Mouse (Mus musculus): ENCODE measurements at regions not wholly inside any gene's neighbourhood (a gene's known extent, or its start where the extent isn't known, plus 50 kb on each side); places are given as distances from the start of the nearest gene placed in this dataset.
"Not testable (repeated sequence)": the region's sequence is repeated elsewhere in the genome, so short reads cannot be mapped to it uniquely, and the experiment has no call there.

GRCm38 (mm10) chr16:93335322-93336111, 268.3 kb downstream of the Setd4 start:
- DNase-seq, result no peak

GRCm38 (mm10) chr16:93333654-93334053, 270.2 kb downstream of the Setd4 start:
- DNase-seq, result peak; percentile 90

DNA sequence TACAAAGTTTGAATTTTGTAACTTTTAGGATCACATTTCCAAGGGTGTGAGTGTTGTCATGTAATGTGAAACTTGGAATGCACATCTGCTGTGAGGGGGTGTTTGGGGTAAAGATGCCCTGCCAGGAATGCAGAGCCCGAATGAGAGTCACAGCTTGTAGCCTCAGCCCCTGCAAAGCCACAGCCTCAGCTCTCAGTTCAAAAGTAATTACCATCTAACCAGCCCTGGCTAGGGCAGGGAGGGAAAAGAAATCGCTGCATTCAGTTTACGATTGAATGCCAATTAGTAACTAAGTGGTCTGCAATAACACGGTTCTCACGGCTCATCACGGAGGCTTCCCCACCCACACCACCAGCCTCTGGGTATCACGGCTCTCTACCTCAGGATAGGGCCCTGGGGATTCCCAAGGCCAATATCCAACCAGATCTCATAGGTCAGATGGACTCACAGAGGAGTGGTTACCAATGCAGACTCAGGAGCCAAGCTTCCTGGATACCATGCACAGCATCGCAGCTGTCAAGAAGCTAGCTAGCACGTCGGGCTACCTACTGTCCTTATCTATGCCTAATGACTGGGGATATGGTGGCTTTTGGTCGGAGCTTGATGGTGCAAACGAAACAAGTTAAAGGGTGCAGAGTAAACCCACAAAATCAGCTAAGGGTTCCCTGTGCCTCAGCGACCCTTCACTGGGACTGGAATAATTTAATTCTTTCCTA, 275.0 kb downstream of the Setd4 start:
- DNase-seq, result peak; percentile 60

GRCm38 (mm10) chr16:93324911-93325310, 279.0 kb downstream of the Setd4 start:
- DNase-seq, result no peak

DNA sequence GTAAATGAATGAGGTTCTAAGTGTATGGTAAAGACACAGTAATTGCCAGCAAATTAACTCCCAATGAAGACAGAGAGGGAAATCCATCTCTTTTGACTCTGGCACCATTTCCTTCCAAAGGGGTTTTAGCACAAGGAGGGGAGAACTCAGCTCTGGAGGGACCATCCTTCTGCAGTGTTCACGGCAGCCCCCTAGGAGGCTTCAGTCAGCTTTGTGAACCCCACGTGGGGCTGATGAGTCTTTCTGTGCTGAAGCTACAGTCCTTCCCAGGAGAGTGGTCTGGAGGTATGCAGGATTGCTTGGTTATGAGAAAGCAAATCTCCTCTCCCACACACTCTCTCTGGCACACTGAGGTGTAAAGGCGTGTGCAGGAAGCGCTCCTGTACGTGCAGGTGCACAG, 280.7 kb downstream of the Setd4 start:
- no peak for DNase-seq

DNA sequence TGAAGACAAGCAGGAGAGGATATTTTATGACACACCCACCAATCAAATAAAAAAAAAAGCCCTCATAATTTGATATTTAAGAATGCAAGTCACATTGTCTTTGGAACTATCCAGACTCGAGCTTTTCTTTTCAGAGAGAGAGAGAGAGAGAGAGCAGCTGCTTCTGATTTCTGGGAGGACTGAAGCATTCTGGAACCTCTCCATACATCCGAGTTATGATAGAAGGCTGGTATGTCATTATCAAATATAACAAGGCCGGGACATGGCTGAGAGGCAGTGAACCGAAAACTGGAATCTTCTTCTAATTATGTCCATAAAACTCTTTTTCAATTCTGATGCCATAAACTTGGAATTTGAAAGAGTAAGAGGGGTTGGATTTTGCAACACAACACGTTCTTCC, 284.3 kb downstream of the Setd4 start:
- DNase-seq, result peak; percentile 12

- no peak for DNase-seq
Observed at GRCm38 (mm10) chr16:93311644-93312043, 292.2 kb downstream of the Setd4 start.

GRCm38 (mm10) chr16:93308666-93309360, 295.1 kb downstream of the Setd4 start:
- no peak for DNase-seq

DNA sequence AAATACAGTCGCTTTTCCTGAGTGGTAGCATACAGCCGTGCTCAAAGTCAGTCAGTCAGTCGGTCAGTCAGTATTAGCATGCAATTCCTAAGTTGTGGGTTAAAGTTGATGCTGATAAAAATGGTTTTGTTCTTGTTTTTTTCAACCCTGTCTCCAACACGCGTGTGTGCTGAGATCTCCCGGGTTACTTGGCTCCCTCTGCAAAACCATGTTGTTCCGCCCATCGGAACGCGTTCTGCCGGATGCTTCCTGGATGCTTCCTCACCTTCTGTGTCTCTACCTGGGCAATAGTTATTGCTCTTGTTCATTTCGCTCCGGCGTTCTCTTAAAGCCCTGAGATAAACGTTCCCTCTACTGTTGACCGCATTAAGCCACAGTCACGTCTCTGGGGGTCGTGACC, 296.9 kb downstream of the Setd4 start:
- no peak for DNase-seq

GRCm38 (mm10) chr16:93306140-93306539, 297.7 kb downstream of the Setd4 start:
- DNase-seq, result not testable (repeated sequence)

DNA sequence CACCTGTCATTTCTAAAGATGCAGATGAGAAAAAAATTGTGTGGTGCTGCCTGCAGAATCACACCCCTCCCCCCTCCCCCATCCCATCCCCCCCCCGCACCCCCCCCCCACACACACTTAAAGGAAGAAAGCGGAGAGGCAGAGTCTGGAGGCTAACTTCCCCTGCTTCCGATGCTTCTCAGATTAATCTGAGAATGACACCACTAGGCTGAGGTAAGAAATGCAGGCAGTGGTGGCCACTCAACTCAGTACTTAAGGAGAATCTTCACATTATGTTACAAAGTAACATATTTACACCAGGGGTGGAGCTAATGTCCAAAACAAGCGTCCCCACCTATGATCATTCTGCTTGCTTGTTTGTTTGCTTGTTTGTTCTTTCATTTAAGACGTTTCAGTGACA, 309.4 kb downstream of the Setd4 start:
- DNase-seq, result peak; percentile 19

- DNase-seq, result peak; percentile 86
Observed at GRCm38 (mm10) chr16:93292965-93293653, 310.8 kb downstream of the Setd4 start.

- DNase-seq, result no peak
Observed at GRCm38 (mm10) chr16:93292181-93292834, 311.6 kb downstream of the Setd4 start.

- DNase-seq, result no peak
Observed at GRCm38 (mm10) chr16:93288036-93288435, 315.8 kb downstream of the Setd4 start.

DNA sequence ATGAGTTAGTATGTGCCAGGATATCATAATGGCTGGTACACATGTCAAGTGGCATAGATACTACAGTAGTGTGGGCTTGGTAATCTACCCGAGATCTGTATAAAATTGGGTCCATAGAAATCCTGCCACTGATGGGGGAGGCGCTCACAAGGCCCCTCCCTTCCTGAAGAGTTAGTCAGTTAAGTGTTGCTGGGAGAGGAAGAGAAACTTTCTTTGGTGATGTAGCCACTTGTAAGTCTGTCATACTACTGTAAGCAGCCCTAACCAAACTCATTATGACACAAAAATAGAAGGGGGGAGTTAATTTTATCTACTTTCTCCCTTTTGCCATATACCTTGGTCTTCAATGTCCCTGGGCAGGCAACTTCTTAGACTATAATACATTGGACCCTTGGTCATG, 316.3 kb downstream of the Setd4 start:
- DNase-seq, result no peak

DNA sequence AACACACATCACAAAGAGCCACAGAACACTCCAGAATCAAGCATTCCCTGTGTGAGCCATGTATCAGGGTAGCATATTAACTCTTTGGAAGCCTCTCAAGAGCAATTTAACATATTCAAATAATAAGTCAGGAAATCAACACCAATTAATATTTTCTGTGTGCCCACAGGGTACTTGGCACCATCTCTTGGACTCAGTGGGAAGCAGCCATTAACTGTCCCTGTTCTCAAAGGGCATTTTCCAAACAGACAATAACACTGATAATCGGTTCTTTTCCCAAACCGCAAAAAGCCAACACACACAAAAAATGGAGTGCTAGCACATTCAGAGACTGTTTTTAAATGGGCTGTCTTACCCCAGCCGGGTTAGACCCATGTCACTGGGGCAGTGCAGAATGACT, 317.0 kb downstream of the Setd4 start:
- no peak for DNase-seq

DNA sequence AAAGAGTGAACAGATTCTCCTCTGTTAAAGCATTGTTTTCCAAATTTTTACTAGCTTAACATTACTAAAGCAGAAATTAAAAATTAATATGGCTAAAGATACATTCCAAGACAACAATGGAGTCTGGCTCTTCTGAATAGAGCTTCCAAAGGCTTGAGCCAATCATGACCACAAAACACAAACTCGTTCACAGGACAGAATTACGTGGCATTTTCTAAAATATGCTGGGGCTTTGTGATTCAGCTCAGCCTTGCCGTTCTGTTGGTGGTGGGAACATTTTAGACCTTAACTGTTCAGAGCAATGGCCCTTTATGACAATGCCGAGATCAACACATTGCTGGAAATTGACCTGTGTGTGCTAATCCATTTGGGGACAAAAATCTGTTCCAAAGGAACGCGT, 318.7 kb downstream of the Setd4 start:
- DNase-seq, result no peak

GRCm38 (mm10) chr16:93281715-93282114, 322.1 kb downstream of the Setd4 start:
- DNase-seq, result no peak

DNA sequence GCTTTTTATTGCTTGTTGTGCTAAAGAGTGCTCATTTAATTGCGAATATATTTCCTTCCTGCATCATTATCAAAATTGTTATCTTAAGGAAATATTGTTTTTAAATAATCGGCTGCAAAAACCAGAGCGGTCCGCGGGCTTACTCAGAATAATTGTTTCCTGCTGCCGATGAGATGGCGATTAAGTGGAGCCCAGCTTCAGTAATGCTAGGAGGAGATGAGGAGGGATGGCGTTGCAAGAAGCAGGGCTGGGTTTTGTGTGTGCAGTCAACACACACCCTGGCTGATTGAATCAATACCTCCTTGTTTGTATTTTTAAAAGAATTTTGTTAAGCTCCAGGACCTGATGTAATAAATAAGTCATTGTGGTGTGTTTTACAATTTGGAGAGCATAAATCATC, 331.2 kb downstream of the Setd4 start:
- no peak for DNase-seq

- DNase-seq, result no peak
Observed at GRCm38 (mm10) chr16:93272146-93272545, 331.7 kb downstream of the Setd4 start.

GRCm38 (mm10) chr16:93264061-93264585, 339.7 kb downstream of the Setd4 start:
- no peak for DNase-seq

DNA sequence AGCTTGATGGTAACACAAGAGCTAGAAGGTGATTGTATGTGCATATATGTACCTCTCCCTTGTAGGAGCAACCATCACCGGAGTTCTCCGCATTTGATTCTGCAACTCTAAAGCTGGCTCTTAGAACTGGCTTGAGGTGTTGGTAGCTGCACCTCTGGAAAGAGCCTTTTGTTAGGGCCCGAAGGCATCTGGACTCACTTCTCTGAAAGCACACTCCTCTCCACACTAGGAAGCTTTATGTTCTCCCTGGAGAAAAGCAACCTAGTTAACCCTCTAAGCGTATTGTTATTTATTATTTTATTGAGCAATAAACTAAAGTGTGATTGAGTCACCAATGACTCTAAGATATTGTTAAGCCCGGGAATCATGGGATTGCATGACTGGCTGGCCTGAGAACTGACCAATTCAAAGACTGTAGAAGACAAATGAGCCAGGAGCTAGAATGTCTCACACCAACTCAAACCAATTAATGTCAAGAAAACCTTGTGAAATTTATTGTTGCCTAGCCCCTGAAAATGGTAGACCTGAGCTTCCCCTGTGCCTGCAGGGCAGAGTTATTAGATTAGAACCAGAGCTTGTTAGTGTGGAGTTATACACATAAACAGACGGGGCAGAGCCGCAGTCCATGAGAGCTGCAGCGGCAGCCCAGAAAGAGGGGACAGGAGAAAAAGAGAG, 340.6 kb downstream of the Setd4 start:
- DNase-seq, result no peak

All from retina, postnatal 1 day (tissue).